Mouse (Mus musculus) heart, postnatal 0 days (tissue): ENCODE results near the gene Oser1. TPM values are rescaled to one million over a fixed set of nuclear protein-coding genes. Genes with fewer than 3 reads are reported as not detected.

ENCODE experiments used
- ATAC-seq: fragments of 200-750 bp; cut with Nextera tagmentation; 2 replicates; pipeline ENCODE4 v1.8.0; 2017; ENCODE audit warnings: low read depth, moderate number of reproducible peaks, moderate library complexity; ENCODE audit not compliant: insufficient read depth
- DNase-seq: peaks from one replicate; pipeline ENCODE4 v3.0.0-alpha.2; 2016; ENCODE audit warnings: low spot score
- H3K27ac ChIP-seq: fragments of 300-500 bp; sonication (generic); 2 replicates; pipeline ENCODE4 v1.5.1; 2014; ENCODE audit warnings: low read depth, mild to moderate bottlenecking
- H3K27me3 ChIP-seq: fragments of 300-500 bp; sonication (generic); 2 replicates; pipeline ENCODE4 v1.6.1; 2014; ENCODE audit warnings: low read length, mixed read lengths; ENCODE audit not compliant: control insufficient read depth, insufficient read depth
- H3K36me3 ChIP-seq: fragments of 300-500 bp; sonication (generic); replicated peaks from 2 replicates; pipeline ENCODE4 v1.6.1; 2014; ENCODE audit warnings: low read length, mixed read lengths; ENCODE audit not compliant: control insufficient read depth, insufficient read depth
- H3K4me1 ChIP-seq: fragments of 300-500 bp; sonication (generic); 2 replicates; pipeline ENCODE4 v1.6.1; 2014; ENCODE audit warnings: antibody characterized with exemption; ENCODE audit not compliant: control insufficient read depth, insufficient read depth
- H3K4me2 ChIP-seq: fragments of 300-500 bp; sonication (generic); 2 replicates; pipeline ENCODE4 v1.6.1; 2014; ENCODE audit warnings: low read depth, mild to moderate bottlenecking, low read length, moderate library complexity
- H3K4me3 ChIP-seq: fragments of 300-500 bp; sonication (generic); 2 replicates; pipeline ENCODE4 v1.5.1; 2014; ENCODE audit warnings: low read depth, low read length
- H3K9ac ChIP-seq: fragments of 300-500 bp; sonication (generic); replicated peaks from 2 replicates; pipeline ENCODE4 v1.6.1; 2014; ENCODE audit warnings: low read depth, low read length, mixed read lengths
- H3K9me3 ChIP-seq: fragments of 300-500 bp; sonication (generic); replicated peaks from 2 replicates; pipeline ENCODE4 v1.6.1; 2016; ENCODE audit warnings: low read length; ENCODE audit not compliant: control insufficient read depth
- CTCF ChIP-seq: IDR thresholded peaks from 2 replicates; pipeline ENCODE4 v1.5.1; 2016; ENCODE audit warnings: antibody characterized with exemption, control low read depth, low read depth
- EP300 ChIP-seq: IDR thresholded peaks from 2 replicates; pipeline ENCODE4 v1.6.1; 2016; ENCODE audit warnings: antibody characterized with exemption, low read depth
- WGBS: fragments of 180-500 bp; shearing (Covaris S2); extraction: QIAGEN DNeasy Blood & Tissue Kit; methylation state at CpG from one replicate; pipeline ENCODE4 v1.1.7; 2014; 5-methylcytosine and 5-hydroxymethylcytosine counted together
- polyA plus RNA-seq: library from polyadenylated mRNA; unstranded; fragments of >200 nt; fragmentation: Nextera tagmentation; extraction: Ambion mirVana; gene quantifications from 2 replicates; pipeline ENCODE4 v1.2.1, GENCODE M21; 2015
- total RNA-seq: library from RNA; depleted of rRNA; stranded (reverse); fragments of >200 nt; gene quantifications from 2 replicates; pipeline ENCODE4 v1.2.3, GENCODE M21; 2014; ENCODE audit warnings: low replicate concordance

Gene Oser1
- total and polyA plus RNA-seq, 2 experiments from 2014 or later = 28.9 to 41.4 TPM

- ATAC-seq (no peak), DNase-seq (no peak)
- peaks cover 24% of the 10 kb centered on the region for H3K4me1 ChIP-seq
- H3K27ac ChIP-seq = no peak overlapping the region
- H3K36me3 ChIP-seq = peaks cover 27% of the 10 kb centered on the region
- WGBS = 84% methylated on average over 6 of the region's 6 CpGs
- no peak overlapping the region for H3K4me3 ChIP-seq
- no peaks in the 10 kb centered on the region for H3K9me3 ChIP-seq
- no peak for TF ChIP-seq EP300
- TF ChIP-seq CTCF = no peak
- H3K4me2 ChIP-seq = no peak overlapping the region
- no peak overlapping the region for H3K9ac ChIP-seq
- no peaks in the 10 kb centered on the region for H3K27me3 ChIP-seq
Measured at GRCm38 (mm10) chr2:163468866-163469265, 44.4 kb upstream of the Oser1 start.

GRCm38 (mm10) chr2:163467585-163467984, 43.1 kb upstream of the Oser1 start:
- ATAC-seq (no peak), DNase-seq (no peak)
- 74% methylated on average over 6 of the region's 6 CpGs for WGBS
- no peaks in the 10 kb centered on the region for H3K27me3 ChIP-seq
- no peaks in the 10 kb centered on the region for H3K9me3 ChIP-seq
- TF ChIP-seq CTCF = no peak
- H3K9ac ChIP-seq = no peak overlapping the region
- H3K4me3 ChIP-seq = no peak overlapping the region
- H3K4me2 ChIP-seq = no peak overlapping the region
- no peak overlapping the region for H3K27ac ChIP-seq
- H3K36me3 ChIP-seq = peaks cover 27% of the 10 kb centered on the region
- H3K4me1 ChIP-seq = peaks cover 36% of the 10 kb centered on the region

- 38% methylated on average over 8 of the region's 8 CpGs for WGBS
- DNase-seq = no peak
- H3K36me3 ChIP-seq = peaks cover 27% of the 10 kb centered on the region
- TF ChIP-seq CTCF (no peak), EP300 (no peak)
- ATAC-seq = no peak
- no peak overlapping the region for H3K9ac ChIP-seq
- H3K4me2 ChIP-seq = no peak overlapping the region
- no peak overlapping the region for H3K27ac ChIP-seq
- H3K4me3 ChIP-seq = no peak overlapping the region
- H3K27me3 ChIP-seq = no peaks in the 10 kb centered on the region
- H3K9me3 ChIP-seq = no peaks in the 10 kb centered on the region
- peaks cover 39% of the 10 kb centered on the region for H3K4me1 ChIP-seq
Measured at GRCm38 (mm10) chr2:163466771-163467170, 42.3 kb upstream of the Oser1 start.

DNA sequence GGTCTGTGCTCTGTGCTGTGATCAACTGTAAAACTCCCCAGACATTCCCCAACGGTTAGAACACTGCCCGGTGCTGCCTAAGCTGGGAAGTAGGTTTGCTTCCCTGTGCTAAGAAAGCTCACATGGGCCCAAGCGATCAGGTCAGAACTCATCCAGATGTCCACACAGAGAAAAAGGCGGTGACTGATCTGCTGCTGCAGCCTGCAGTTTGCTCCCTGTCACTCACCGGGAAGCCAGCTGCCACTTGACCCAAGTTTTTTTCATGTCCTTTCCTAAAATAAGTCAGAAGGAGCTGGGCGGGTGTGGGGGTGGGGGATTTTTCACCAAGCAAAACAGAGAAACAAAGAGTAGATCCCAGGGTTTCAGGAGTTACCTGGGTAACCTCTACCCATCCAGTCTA, 40.1 kb upstream of the Oser1 start:
- peak; percentile 67 for ATAC-seq
- Histone ChIP-seq H3K4me2 (no peak overlapping the region), H3K27me3 (no peaks in the 10 kb centered on the region), H3K4me1 (peaks cover 31% of the 10 kb centered on the region), H3K9ac (no peak overlapping the region), H3K36me3 (peaks cover 21% of the 10 kb centered on the region), H3K9me3 (no peaks in the 10 kb centered on the region), H3K4me3 (no peak overlapping the region), H3K27ac (peak overlapping the region; percentile 63)
- 17% methylated on average over 6 of the region's 6 CpGs for WGBS
- TF ChIP-seq EP300 (no peak), CTCF (no peak)
- DNase-seq = peak; percentile 66

- DNase-seq = no peak
- WGBS = 42% methylated on average over 4 of the region's 4 CpGs
- Histone ChIP-seq H3K27me3 (peaks cover 3% of the 10 kb centered on the region; the same call in 1 of the 2 replicates), H3K4me3 (no peak overlapping the region), H3K9me3 (no peaks in the 10 kb centered on the region), H3K36me3 (peaks cover 16% of the 10 kb centered on the region), H3K4me2 (no peak overlapping the region), H3K27ac (peak overlapping the region; percentile 63), H3K9ac (no peak overlapping the region), H3K4me1 (peaks cover 33% of the 10 kb centered on the region)
- peak; percentile 39; the same call in 1 of the 2 replicates for ATAC-seq
- TF ChIP-seq EP300 (no peak), CTCF (no peak)
Measured at GRCm38 (mm10) chr2:163463998-163464397, 39.5 kb upstream of the Oser1 start.

DNA sequence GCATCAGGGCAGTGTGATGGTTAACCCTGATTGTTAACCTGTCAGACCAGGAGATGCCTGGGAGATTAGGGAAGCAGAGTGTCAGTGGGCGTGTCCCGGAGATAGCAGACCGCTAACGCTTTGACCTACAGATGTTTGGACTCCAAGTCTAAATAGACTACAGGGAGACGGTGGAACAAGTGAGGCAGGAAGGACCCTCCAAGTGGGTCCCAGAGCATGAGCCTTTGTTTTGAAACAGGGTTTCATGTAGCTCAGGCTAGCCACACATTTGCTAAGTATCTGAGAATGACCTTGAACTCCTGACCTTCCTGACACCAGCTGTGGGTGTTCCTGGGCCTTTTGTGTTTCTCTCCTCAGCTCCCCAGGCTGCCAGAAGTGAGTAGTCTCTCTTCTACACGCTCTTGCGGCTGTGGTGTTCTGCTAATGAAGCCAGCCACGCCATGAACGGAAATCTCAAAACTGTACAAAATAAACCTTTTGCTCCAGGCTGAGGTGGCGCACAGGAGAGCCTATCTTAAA, 38.8 kb upstream of the Oser1 start:
- no peak overlapping the region for H3K4me3 ChIP-seq
- peaks cover 5% of the 10 kb centered on the region; the same call in 1 of the 2 replicates for H3K27me3 ChIP-seq
- H3K27ac ChIP-seq = no peak overlapping the region
- 66% methylated on average over 10 of the region's 10 CpGs for WGBS
- no peaks in the 10 kb centered on the region for H3K9me3 ChIP-seq
- no peak for TF ChIP-seq CTCF
- no peak overlapping the region for H3K9ac ChIP-seq
- DNase-seq (no peak), ATAC-seq (no peak)
- no peak overlapping the region for H3K4me2 ChIP-seq
- H3K36me3 ChIP-seq = peaks cover 9% of the 10 kb centered on the region
- H3K4me1 ChIP-seq = peaks cover 33% of the 10 kb centered on the region
